Mouse (Mus musculus) myocyte (in vitro differentiated cells): Measurements from ENCODE around the gene Ints3.

Experiments used
- E2F4 ChIP-seq: IDR thresholded peaks from one replicate; pipeline ENCODE4 v1.6.1; 2011; ENCODE audit warnings: mild to moderate bottlenecking, control low read depth, moderate library complexity; ENCODE audit not compliant: insufficient read depth
- MAX ChIP-seq: IDR thresholded peaks from one replicate; pipeline ENCODE4 v1.6.1; 2011; ENCODE audit warnings: low read depth, mild to moderate bottlenecking, control low read depth
- POLR2A ChIP-seq: IDR thresholded peaks from one replicate; pipeline ENCODE4 v1.6.1; 2011; ENCODE audit warnings: low read depth, mild to moderate bottlenecking, control low read depth, moderate library complexity; ENCODE audit not compliant: insufficient read length
- SRF ChIP-seq: IDR thresholded peaks from one replicate; pipeline ENCODE4 v1.6.1; 2011; ENCODE audit warnings: low read depth; ENCODE audit not compliant: control insufficient read depth, insufficient read length
- TCF3 ChIP-seq: IDR thresholded peaks from one replicate; pipeline ENCODE4 v1.6.1; 2011; ENCODE audit warnings: low read depth, control low read depth; ENCODE audit not compliant: insufficient read length
- USF1 ChIP-seq: IDR thresholded peaks from one replicate; pipeline ENCODE4 v1.6.1; 2011; ENCODE audit warnings: low read depth, mild to moderate bottlenecking, control low read depth, moderate library complexity

DNA sequence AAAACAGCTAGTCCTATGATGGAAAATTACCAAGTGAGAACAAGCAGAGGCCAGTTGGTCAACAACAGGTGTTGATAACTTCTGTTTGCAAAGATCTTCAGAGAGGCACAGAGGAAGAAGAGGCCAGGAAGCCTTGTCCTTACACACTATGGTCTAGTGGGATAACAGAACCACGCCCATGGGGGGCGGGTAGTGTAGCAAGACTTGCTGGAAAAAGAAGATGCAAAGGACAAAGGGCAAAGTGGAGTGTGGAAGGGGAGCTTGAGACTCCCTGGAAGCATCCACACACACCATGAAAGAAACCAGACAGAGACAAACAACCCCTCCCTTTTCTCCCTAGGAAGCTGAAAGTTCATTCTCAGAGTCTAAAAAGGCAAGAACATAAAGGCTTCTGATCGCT is 3.8 kb downstream of the Ints3 start:
- TF ChIP-seq POLR2A (no peak), TCF3 (no peak), USF1 (no peak), MAX (no peak), E2F4 (no peak), SRF (no peak)
